Mouse (Mus musculus): ENCODE data around the gene Eif4a1. TPM values are rescaled to one million over a fixed set of nuclear protein-coding genes. Genes with fewer than 3 reads are reported as not detected.

Gene Eif4a1
- total and polyA plus RNA-seq, 3 experiments = 1,622 to 2,161 (median 1,728) TPM

DNA sequence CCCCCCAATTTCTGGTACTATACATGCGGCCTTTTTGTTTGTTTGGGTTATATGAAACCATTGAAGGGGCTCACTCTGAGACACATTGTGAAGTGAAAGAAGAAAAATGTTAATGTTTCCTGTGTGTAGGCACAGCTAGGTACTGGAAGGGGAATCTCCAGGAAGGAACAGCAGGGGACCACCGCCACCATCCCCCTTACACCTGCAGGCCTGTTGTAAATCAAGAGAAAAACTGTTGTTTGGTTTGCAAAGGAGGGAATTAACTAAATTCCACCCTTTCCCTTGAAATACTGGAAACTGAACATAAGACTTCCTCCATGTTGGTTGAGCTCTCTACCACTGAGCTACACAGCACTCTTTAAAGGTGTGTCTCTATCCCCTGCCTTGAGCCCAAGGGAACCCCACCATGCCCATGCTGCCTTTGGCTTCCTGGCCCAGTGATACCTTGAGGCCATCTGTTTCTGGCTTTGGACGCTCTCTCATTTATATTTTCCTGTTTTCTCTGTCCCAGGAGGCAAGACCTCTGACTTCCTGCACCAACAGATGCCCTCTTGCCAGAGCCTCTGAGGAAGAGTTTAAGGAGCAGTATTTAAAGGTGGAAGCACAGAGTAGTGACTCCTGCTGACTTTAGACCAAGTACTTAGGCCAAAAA, 36.5 kb upstream of the Eif4a1 start:
- H3K9me3 ChIP-seq (replicated peaks; ENCODE audit: low read length) = no peaks in the 10 kb centered on the region
- H3K9ac ChIP-seq (ENCODE audit: insufficient read depth, low read depth) = no peak overlapping the region
- no peak for TF ChIP-seq RCOR1 (conservative IDR thresholded peaks at IDR 0.05; ENCODE audit: low read depth, low read length)
- TF ChIP-seq USF2 (conservative IDR thresholded peaks at IDR 0.05; ENCODE audit: low read depth, low read length) = no peak
- no peak for TF ChIP-seq IRF4 (IDR thresholded peaks at IDR 0.05; ENCODE audit: low read depth, low read length)
- no peak for TF ChIP-seq CHD2 (IDR thresholded peaks at IDR 0.05; ENCODE audit: low read length)
- no peak for TF ChIP-seq EP300 (IDR thresholded peaks at IDR 0.05; ENCODE audit: low read length)
- TF ChIP-seq JUND (conservative IDR thresholded peaks at IDR 0.05; ENCODE audit: low read depth, low read length) = no peak
- TF ChIP-seq ZKSCAN1 (IDR thresholded peaks at IDR 0.05; ENCODE audit: borderline replicate concordance, low read depth, low read length) = no peak
- TF ChIP-seq SIN3A (IDR thresholded peaks at IDR 0.05; ENCODE audit: low read length) = no peak
- no peak for TF ChIP-seq MYC (IDR thresholded peaks at IDR 0.05; ENCODE audit: low read depth, low read length)
- TF ChIP-seq GABPA (IDR thresholded peaks at IDR 0.05; ENCODE audit: insufficient replicate concordance, low read depth, low read length) = no peak
- TF ChIP-seq MEF2A (IDR thresholded peaks at IDR 0.05; ENCODE audit: borderline replicate concordance, low read depth, low read length) = no peak
- no peak for TF ChIP-seq SMC3 (IDR thresholded peaks at IDR 0.05; ENCODE audit: low read depth, low read length)
- TF ChIP-seq NELFE (IDR thresholded peaks at IDR 0.05; ENCODE audit: low read depth, low read length) = no peak
- TF ChIP-seq NRF1 (IDR thresholded peaks at IDR 0.05; ENCODE audit: low read depth, low read length) = no peak
- no peak for TF ChIP-seq POLR2AphosphoS2 (IDR thresholded peaks at IDR 0.05; ENCODE audit: low read depth, low read length)
- TF ChIP-seq ZMIZ1 (IDR thresholded peaks at IDR 0.05; ENCODE audit: low read depth, low read length) = no peak
- H3K27me3 ChIP-seq (replicated peaks) = peaks cover 1% of the 10 kb centered on the region
- no peak for DNase-seq (ENCODE audit: extremely low read depth)
- no peak overlapping the region for H3K27ac ChIP-seq (ENCODE audit: insufficient read depth, low read depth)
- no peak overlapping the region for H3K4me2 ChIP-seq (ENCODE audit: insufficient read depth, low read depth, poor library complexity, severe bottlenecking)
- H3K4me3 ChIP-seq (replicated peaks in 1 of 3; ENCODE audit: low read depth in 2 of 3, low read length in 2 of 3, poor library complexity in 1 of 3) = no peak overlapping the region
- dilution Hi-C loops (cut with MboI; ENCODE audit: extremely low pct_ligation_motif_present, extremely low pct_unique_long_range_greater_than_20kb, low sequenced_read_pairs) = no loop called here
- H3K4me1 ChIP-seq (ENCODE audit: control insufficient read depth in 1 of 2, insufficient read depth in 2 of 2) = peaks cover 0 to 12% of the 10 kb centered on the region in 2 experiments; a peak in 1 of 4 replicates
- no peaks in the 10 kb centered on the region for H3K79me2 ChIP-seq (replicated peaks; ENCODE audit: control insufficient read depth, extremely low read depth, insufficient read depth, poor library complexity, severe bottlenecking)
- H3K36me3 ChIP-seq (replicated peaks in 1 of 2; ENCODE audit: control insufficient read depth in 1 of 2, insufficient read depth in 1 of 2, low read length in 1 of 2) = no peaks in the 10 kb centered on the region
- in situ Hi-C loops (cut with MboI; ENCODE audit: low pct_ligation_motif_present, low pct_unique_long_range_greater_than_20kb, low sequenced_read_pairs) = no loop called here

DNA sequence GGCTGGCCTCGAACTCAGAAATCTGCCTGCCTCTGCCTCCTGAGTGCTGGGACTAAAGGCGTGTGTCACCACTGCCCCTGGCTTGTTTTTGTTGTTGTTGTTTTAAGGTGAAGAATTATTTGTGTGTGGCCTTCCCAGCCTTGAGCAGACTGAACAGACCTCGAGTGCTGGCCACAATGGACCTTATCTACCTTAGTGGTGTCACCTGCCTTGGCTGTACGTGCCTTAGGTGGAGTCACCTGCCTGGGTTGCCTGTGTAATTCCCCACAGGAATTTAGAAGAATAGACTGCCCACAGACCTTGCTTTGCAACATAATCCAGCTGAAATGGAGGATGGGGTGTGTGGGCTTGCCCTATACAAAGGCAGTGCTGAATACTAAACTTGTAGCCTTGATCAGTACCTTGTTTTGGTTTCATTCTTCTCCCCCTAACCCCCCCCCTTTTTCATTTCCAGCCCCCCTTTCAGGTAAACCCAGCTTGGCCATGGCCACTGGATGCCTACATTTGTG, 35.7 kb upstream of the Eif4a1 start:
- no peak overlapping the region for H3K4me3 ChIP-seq (replicated peaks in 1 of 3; ENCODE audit: low read depth in 2 of 3, low read length in 2 of 3, poor library complexity in 1 of 3)
- in situ Hi-C loops (cut with MboI; ENCODE audit: low pct_ligation_motif_present, low pct_unique_long_range_greater_than_20kb, low sequenced_read_pairs) = no loop called here
- H3K4me1 ChIP-seq (ENCODE audit: control insufficient read depth in 1 of 2, insufficient read depth in 2 of 2) = peaks cover 0 to 12% of the 10 kb centered on the region in 2 experiments; a peak in 1 of 4 replicates
- no peak overlapping the region for H3K9ac ChIP-seq (ENCODE audit: insufficient read depth, low read depth)
- dilution Hi-C loops (cut with MboI; ENCODE audit: extremely low pct_ligation_motif_present, extremely low pct_unique_long_range_greater_than_20kb, low sequenced_read_pairs) = no loop called here
- peaks cover 1% of the 10 kb centered on the region for H3K27me3 ChIP-seq (replicated peaks)
- H3K79me2 ChIP-seq (replicated peaks; ENCODE audit: control insufficient read depth, extremely low read depth, insufficient read depth, poor library complexity, severe bottlenecking) = no peaks in the 10 kb centered on the region
- TF ChIP-seq MAZ (IDR thresholded peaks at IDR 0.05; ENCODE audit: low read depth, low read length) = no peak
- TF ChIP-seq RAD21 (IDR thresholded peaks at IDR 0.05; ENCODE audit: low read depth, low read length) = no peak
- TF ChIP-seq MXI1 (IDR thresholded peaks at IDR 0.05; ENCODE audit: low read depth, low read length) = no peak
- TF ChIP-seq ZMIZ1 (IDR thresholded peaks at IDR 0.05; ENCODE audit: low read depth, low read length) = no peak
- no peak for TF ChIP-seq JUND (conservative IDR thresholded peaks at IDR 0.05; ENCODE audit: low read depth, low read length)
- no peak for TF ChIP-seq USF1 (IDR thresholded peaks at IDR 0.05; ENCODE audit: low read depth, low read length)
- no peak for TF ChIP-seq JUN (IDR thresholded peaks at IDR 0.05; ENCODE audit: insufficient read depth, low read depth, low read length)
- no peak for TF ChIP-seq TCF12 (IDR thresholded peaks at IDR 0.05; ENCODE audit: low read depth, low read length)
- no peak for TF ChIP-seq MAX (IDR thresholded peaks at IDR 0.05; ENCODE audit: low read length)
- no peak for TF ChIP-seq POLR2AphosphoS2 (IDR thresholded peaks at IDR 0.05; ENCODE audit: low read depth, low read length)
- H3K4me2 ChIP-seq (ENCODE audit: insufficient read depth, low read depth, poor library complexity, severe bottlenecking) = no peak overlapping the region
- no peak overlapping the region for H3K27ac ChIP-seq (ENCODE audit: insufficient read depth, low read depth)
- H3K36me3 ChIP-seq (replicated peaks in 1 of 2; ENCODE audit: control insufficient read depth in 1 of 2, insufficient read depth in 1 of 2, low read length in 1 of 2) = no peaks in the 10 kb centered on the region
- DNase-seq (ENCODE audit: extremely low read depth) = no peak
- no peaks in the 10 kb centered on the region for H3K9me3 ChIP-seq (replicated peaks; ENCODE audit: low read length)

All from CH12.LX (cell line).